ENCODE assay signal across 9 mouse cellular contexts in the genomic region with DNA sequence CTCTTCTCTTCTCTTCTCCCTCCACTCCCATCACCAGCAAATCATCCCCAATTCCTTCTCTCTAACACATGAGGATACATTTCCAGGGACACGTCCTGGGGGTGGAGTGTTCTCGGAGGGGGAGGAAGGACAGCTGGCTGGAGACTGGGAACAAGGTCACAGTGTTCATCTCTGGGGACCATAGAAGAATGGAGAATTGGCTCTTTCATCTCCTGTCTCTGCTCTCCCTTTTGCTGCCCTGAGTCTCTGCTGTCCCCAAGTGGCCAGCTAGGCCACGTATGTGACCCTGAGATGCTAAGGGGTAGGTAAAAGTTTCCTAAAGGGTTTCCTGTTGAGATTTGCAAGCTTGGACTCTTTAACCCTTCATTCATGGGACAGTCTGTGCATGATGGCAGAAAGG.
DNase-seq lines count a peak whose midpoint lies in the region; ATAC-seq lines count a peak whose summit lies in the region.
"Had no signal": no experiment of that assay in that cellular context is flagged by ENCODE, and none has a peak within 500 bp of the region (broad histone marks: within the 10 kb centered on the region; RNA-seq: fewer than 3 reads in every experiment).

No protein-coding gene starts in this region.

- DNase-seq in layer of hippocampus, adult 11-12 months (ENCODE audit: low spot score), result peak; percentile 67
- DNase-seq in layer of hippocampus, postnatal 25 days (ENCODE audit: extremely low spot score in 1 of 2, low spot score in 1 of 2), result no peak
- DNase-seq in adrenal gland, postnatal 10 days, result peak; percentile 67
- peak; percentile 35 to 38 for DNase-seq in frontal cortex, postnatal 36 days (ENCODE audit: low spot score in 2 of 2)
- DNase-seq in kidney, adult 8-10 months, result peak; percentile 31 to 39
- peak; percentile 40 for DNase-seq in lung, postnatal 25 days (ENCODE audit: low spot score)
- no peak for DNase-seq in T-cell, adult 2 months (ENCODE audit: low spot score)

- peaks cover 6% of the 10 kb centered on the region for H3K4me1 ChIP-seq in forebrain, embryonic 16.5 days (replicated peaks; ENCODE audit: control insufficient read depth, insufficient read depth, low read length)

- H3K36me3 ChIP-seq in forebrain, embryonic 16.5 days (ENCODE audit: control insufficient read depth, insufficient read depth), result no peaks in the 10 kb centered on the region

- no peaks in the 10 kb centered on the region for H3K27me3 ChIP-seq in forebrain, embryonic 16.5 days (replicated peaks; ENCODE audit: control insufficient read depth, insufficient read depth, low read length)

- H3K4me3 ChIP-seq in forebrain, embryonic 16.5 days (replicated peaks; ENCODE audit: low read length), result no peak overlapping the region
- H3K4me3 ChIP-seq: myocyte had no signal

- H3K9me3 ChIP-seq in forebrain, embryonic 16.5 days (ENCODE audit: control insufficient read depth, low read length), result no peaks in the 10 kb centered on the region

- no peak for ATAC-seq in forebrain, embryonic 16.5 days

- no peak overlapping the region for H3K27ac ChIP-seq in forebrain, embryonic 16.5 days (ENCODE audit: low read length)

- no peak overlapping the region for H3K4me2 ChIP-seq in forebrain, embryonic 16.5 days (ENCODE audit: low read length)

- 14% methylated on average over 3 of the region's 3 CpGs for WGBS in forebrain, embryonic 16.5 days

- H3K9ac ChIP-seq in forebrain, embryonic 16.5 days (replicated peaks; ENCODE audit: low read depth, low read length), result no peak overlapping the region

Comparison
In these comparisons a context has a peak if more than half of its experiments do, and no peak if none do; other contexts are left out.
1. DNase-seq: peak in layer of hippocampus, adult 11-12 months (single experiment), adrenal gland, postnatal 10 days (single experiment), frontal cortex, postnatal 36 days (2 of 2), kidney, adult 8-10 months (2 of 2) and lung, postnatal 25 days (single experiment); none in layer of hippocampus, postnatal 25 days (0 of 2) and T-cell, adult 2 months (single experiment).